In genomic region chr11:106819595-106819994, GRCm38 (mm10) we compare ENCODE assay signal across 12 mouse cellular contexts. TPM values are rescaled to one million over a fixed set of nuclear protein-coding genes. Genes with fewer than 3 reads are reported as not detected.
DNase-seq lines count a peak whose midpoint lies in the region; ATAC-seq and TF ChIP-seq lines count a peak whose summit lies in the region.
"Had no signal": no experiment of that assay in that cellular context is flagged by ENCODE, and none has a peak within 500 bp of the region (broad histone marks: within the 10 kb centered on the region; RNA-seq: fewer than 3 reads in every experiment).

No protein-coding gene starts in this region.

- ATAC-seq in forebrain, embryonic 12.5 days (ENCODE audit: low FRiP score), result no peak
- ATAC-seq in forebrain, embryonic 11.5 days (replicated peaks; ENCODE audit: low FRiP score), result no peak
- no peak for ATAC-seq in lung, postnatal 0 days
- ATAC-seq in neutrophil, adult 5-6 weeks (ENCODE audit: extremely low read depth, insufficient number of reproducible peaks, low FRiP score, poor library complexity, severe bottlenecking), result 0 out of 2 replicates have a peak, but pooled peaks have one; percentile 14
- no peak for ATAC-seq in inflammation-experienced regulatory T-cells, adult 6 months
- ATAC-seq: midbrain, embryonic 15.5 days had no signal

- H3K9ac ChIP-seq in forebrain, embryonic 12.5 days, result no peak overlapping the region
- H3K9ac ChIP-seq in forebrain, embryonic 11.5 days (ENCODE audit: low read length), result no peak overlapping the region
- H3K9ac ChIP-seq in lung, postnatal 0 days (replicated peaks; ENCODE audit: low read depth), result no peak overlapping the region
- H3K9ac ChIP-seq: hindbrain, embryonic 15.5 days; midbrain, embryonic 15.5 days had no signal

- peaks cover 5% of the 10 kb centered on the region; the same call in 1 of the 2 replicates for H3K4me1 ChIP-seq in forebrain, embryonic 12.5 days
- no peaks in the 10 kb centered on the region for H3K4me1 ChIP-seq in forebrain, embryonic 11.5 days (replicated peaks; ENCODE audit: control insufficient read depth, insufficient read depth, low read length)
- no peaks in the 10 kb centered on the region for H3K4me1 ChIP-seq in lung, postnatal 0 days (ENCODE audit: insufficient read depth, low read depth, low read length)
- H3K4me1 ChIP-seq in lung, adult 2 months (ENCODE audit: control insufficient read depth, insufficient read depth, low read length), result peaks cover 6% of the 10 kb centered on the region

- TF ChIP-seq EP300 in lung, postnatal 0 days (IDR thresholded peaks at IDR 0.05), result no peak

- no peak for DNase-seq in forebrain, embryonic 11.5 days (ENCODE audit: low spot score)
- peak; percentile 19 for DNase-seq in lung, postnatal 0 days (ENCODE audit: low spot score)
- no peak for DNase-seq in lung, adult 2 months
- peak; percentile 67 for DNase-seq in cerebellum, postnatal 10 days
- DNase-seq in thymus, postnatal 10 days (ENCODE audit: low spot score in 2 of 2), result no peak
- DNase-seq: lung, postnatal 10 days had no signal

- 0 out of 2 replicates have a peak overlapping the region, but pooled peaks have one; percentile 31 for H3K27ac ChIP-seq in forebrain, embryonic 12.5 days
- H3K27ac ChIP-seq in forebrain, embryonic 11.5 days (ENCODE audit: low read depth, low read length), result no peak overlapping the region
- no peak overlapping the region for H3K27ac ChIP-seq in lung, postnatal 0 days (ENCODE audit: low read length)
- H3K27ac ChIP-seq: heart, embryonic 10.5 days; midbrain, embryonic 15.5 days had no signal

- no peak overlapping the region for H3K4me2 ChIP-seq in forebrain, embryonic 12.5 days
- H3K4me2 ChIP-seq in forebrain, embryonic 11.5 days (ENCODE audit: low read depth, low read length, severe bottlenecking), result no peak overlapping the region
- H3K4me2 ChIP-seq in lung, postnatal 0 days (replicated peaks; ENCODE audit: low read depth, low read length), result no peak overlapping the region
- H3K4me2 ChIP-seq: hindbrain, embryonic 15.5 days; midbrain, embryonic 15.5 days had no signal

- H3K36me3 ChIP-seq in forebrain, embryonic 12.5 days (replicated peaks), result peaks cover 72% of the 10 kb centered on the region
- H3K36me3 ChIP-seq in forebrain, embryonic 11.5 days (ENCODE audit: control insufficient read depth, insufficient read depth, low read length), result peaks cover 3% of the 10 kb centered on the region
- H3K36me3 ChIP-seq in lung, postnatal 0 days (ENCODE audit: insufficient read depth, low read length), result peaks cover 21% of the 10 kb centered on the region; the same call in 1 of the 2 replicates

- H3K4me3 ChIP-seq in forebrain, embryonic 12.5 days (replicated peaks), result no peak overlapping the region
- H3K4me3 ChIP-seq in forebrain, embryonic 11.5 days (ENCODE audit: low read depth, low read length), result no peak overlapping the region
- H3K4me3 ChIP-seq in lung, postnatal 0 days (ENCODE audit: low read depth, low read length), result no peak overlapping the region
- no peak overlapping the region for H3K4me3 ChIP-seq in lung, adult 2 months (replicated peaks; ENCODE audit: extremely low read depth, low read depth, low read length)
- H3K4me3 ChIP-seq: heart, embryonic 10.5 days; hindbrain, embryonic 15.5 days; midbrain, embryonic 15.5 days had no signal

- TF ChIP-seq CTCF in lung, postnatal 0 days (IDR thresholded peaks at IDR 0.05), result no peak
- no peak for TF ChIP-seq CTCF in lung, adult 2 months (IDR thresholded peaks at IDR 0.05; ENCODE audit: insufficient read depth, low read length)

- 92% methylated on average over 9 of the region's 9 CpGs for WGBS in forebrain, embryonic 12.5 days
- 92% methylated on average over 9 of the region's 9 CpGs for WGBS in forebrain, embryonic 11.5 days
- WGBS in lung, postnatal 0 days, result 84% methylated on average over 9 of the region's 9 CpGs
- WGBS in lung, adult 2 months, result 82% methylated on average over 9 of the region's 9 CpGs

- H3K27me3 ChIP-seq in forebrain, embryonic 12.5 days, result no peaks in the 10 kb centered on the region
- no peaks in the 10 kb centered on the region for H3K27me3 ChIP-seq in forebrain, embryonic 11.5 days (ENCODE audit: control insufficient read depth, insufficient read depth, low read length)
- H3K27me3 ChIP-seq in lung, postnatal 0 days (replicated peaks; ENCODE audit: insufficient read depth, low read length), result no peaks in the 10 kb centered on the region
- H3K27me3 ChIP-seq: hindbrain, embryonic 15.5 days; midbrain, embryonic 15.5 days had no signal

- no peaks in the 10 kb centered on the region for H3K9me3 ChIP-seq in forebrain, embryonic 12.5 days
- no peaks in the 10 kb centered on the region for H3K9me3 ChIP-seq in forebrain, embryonic 11.5 days (ENCODE audit: control insufficient read depth, low read length)
- no peaks in the 10 kb centered on the region for H3K9me3 ChIP-seq in lung, postnatal 0 days (ENCODE audit: low read length)
- H3K9me3 ChIP-seq: heart, embryonic 10.5 days; hindbrain, embryonic 15.5 days; midbrain, embryonic 15.5 days had no signal

- no peak for TF ChIP-seq POLR2A in lung, adult 2 months (IDR thresholded peaks at IDR 0.05; ENCODE audit: borderline replicate concordance, extremely low read depth, low read depth, low read length)

RNA-seq across cellular contexts. Expression of gene Cep95, which starts 30.5 kb away (rescaled TPM):
- polyA plus RNA-seq in forebrain, embryonic 12.5 days (2016; fragmentation: Nextera tagmentation; extraction: Ambion mirVana), result 25.4 and 27.0 TPM in 2 replicates
- 20.8 and 23.0 TPM in 2 replicates for polyA plus RNA-seq in forebrain, embryonic 11.5 days (2014; fragmentation: Nextera tagmentation; extraction: Ambion mirVana)
- polyA plus RNA-seq in lung, postnatal 0 days (2015; fragmentation: Nextera tagmentation; extraction: Ambion mirVana), result 9.5 and 12.1 TPM in 2 replicates
- 1.9 and 2.9 TPM in 2 replicates for polyA plus RNA-seq in lung, adult 2 months (2012; rRNA removed)
- 73.4 and 82.5 TPM in 2 replicates for total RNA-seq in neutrophil, adult 5-6 weeks (2017)
- polyA plus RNA-seq in inflammation-experienced regulatory T-cells, adult 6 months (2017; shearing (Covaris generic)), result 10 to 100 TPM; 23.6 to 40.6 (median 34.6) TPM

RNA-seq across cellular contexts. Expression of gene Ddx5, which starts 30.6 kb away (rescaled TPM):
- 507 and 536 TPM in 2 replicates for polyA plus RNA-seq in forebrain, embryonic 12.5 days (2016; fragmentation: Nextera tagmentation; extraction: Ambion mirVana)
- polyA plus RNA-seq in forebrain, embryonic 11.5 days (2014; fragmentation: Nextera tagmentation; extraction: Ambion mirVana), result 508 and 538 TPM in 2 replicates
- 296 and 352 TPM in 2 replicates for polyA plus RNA-seq in lung, postnatal 0 days (2015; fragmentation: Nextera tagmentation; extraction: Ambion mirVana)
- 539 and 718 TPM in 2 replicates for polyA plus RNA-seq in lung, adult 2 months (2012; rRNA removed)
- total RNA-seq in neutrophil, adult 5-6 weeks (2017), result 3,680 and 4,160 TPM in 2 replicates
- polyA plus RNA-seq in inflammation-experienced regulatory T-cells, adult 6 months (2017; shearing (Covaris generic)), result 100 to 1,000 TPM; 400 to 575 (median 510) TPM

RNA-seq across cellular contexts. Expression of gene Polg2, which starts 40.3 kb away (rescaled TPM):
- 10.3 and 10.4 TPM in 2 replicates for polyA plus RNA-seq in forebrain, embryonic 12.5 days (2016; fragmentation: Nextera tagmentation; extraction: Ambion mirVana)
- 8.9 and 9.1 TPM in 2 replicates for polyA plus RNA-seq in forebrain, embryonic 11.5 days (2014; fragmentation: Nextera tagmentation; extraction: Ambion mirVana)
- polyA plus RNA-seq in lung, postnatal 0 days (2015; fragmentation: Nextera tagmentation; extraction: Ambion mirVana), result 9.0 and 9.1 TPM in 2 replicates
- polyA plus RNA-seq in lung, adult 2 months (2012; rRNA removed), result 4.8 and 6.3 TPM in 2 replicates
- total RNA-seq in neutrophil, adult 5-6 weeks (2017), result 83.1 and 88.6 TPM in 2 replicates
- polyA plus RNA-seq in inflammation-experienced regulatory T-cells, adult 6 months (2017; shearing (Covaris generic)), result 10 to 100 TPM; 12.5 to 20.8 (median 13.3) TPM

Comparison
In these comparisons a context has a peak if more than half of its experiments do, and no peak if none do; other contexts are left out.
1. DNase-seq: peak in lung, postnatal 0 days (single experiment) and cerebellum, postnatal 10 days (2 of 2); none in forebrain, embryonic 11.5 days (single experiment), lung, adult 2 months (single experiment) and thymus, postnatal 10 days (0 of 2).